Mouse (Mus musculus) ES-E14 (cell line): ENCODE measurements around the gene Rffl. TPM values are rescaled to one million over a fixed set of nuclear protein-coding genes. Genes with fewer than 3 reads are reported as not detected.

Experiments
- DNase-seq: peaks from one replicate; pipeline ENCODE4 v3.0.0-alpha.2; 2013; ENCODE audit warnings: low read depth, low spot score
- H3K27ac ChIP-seq: 2 replicates; pipeline ENCODE4 v1.5.1; 2012; ENCODE audit warnings: low read depth, mild to moderate bottlenecking, low read length, moderate library complexity, mixed read lengths; ENCODE audit not compliant: poor library complexity, insufficient read depth, severe bottlenecking
- H3K36me3 ChIP-seq: 2 replicates; pipeline ENCODE4 v1.6.1; 2012; ENCODE audit warnings: mild to moderate bottlenecking, low read length, moderate library complexity, mixed read lengths; ENCODE audit not compliant: control insufficient read depth, poor library complexity, insufficient read depth, severe bottlenecking
- H3K4me1 ChIP-seq, 2 experiments: fragments of 150-350 bp in 1 of 2; sonication (generic) in 1 of 2; 2 replicates each; pipeline ENCODE4 v1.6.1; 2012; ENCODE audit warnings: low read length in 2 of 2, mild to moderate bottlenecking in 1 of 2, mixed read lengths in 1 of 2; ENCODE audit not compliant: control insufficient read depth in 2 of 2, insufficient read depth in 2 of 2, poor library complexity in 1 of 2
- H3K4me3 ChIP-seq, 2 experiments: fragments of 150-350 bp in 1 of 2; sonication (generic) in 1 of 2; 2 replicates each; pipeline ENCODE4 v1.5.1; 2012; ENCODE audit warnings: low read length in 2 of 2, low read depth in 1 of 2, mild to moderate bottlenecking in 1 of 2, mixed read lengths in 1 of 2; ENCODE audit not compliant: insufficient read depth in 1 of 2, poor library complexity in 1 of 2, severe bottlenecking in 1 of 2
- H3K9ac ChIP-seq: 2 replicates; pipeline ENCODE4 v1.6.1; 2012; ENCODE audit warnings: low read depth, mild to moderate bottlenecking, low read length, mixed read lengths; ENCODE audit not compliant: poor library complexity, insufficient read depth, severe bottlenecking
- H3K9me3 ChIP-seq: fragments of 150-350 bp; sonication (generic); 2 replicates; pipeline ENCODE4 v1.6.1; 2012; ENCODE audit warnings: low read depth, mild to moderate bottlenecking, low read length; ENCODE audit not compliant: control insufficient read depth, insufficient read depth
- CHD2 ChIP-seq: IDR thresholded peaks from 2 replicates; pipeline ENCODE4 v1.6.1; 2014; ENCODE audit warnings: mild to moderate bottlenecking, low read depth, low read length, inconsistent platforms
- MAFK ChIP-seq: IDR thresholded peaks from 2 replicates; pipeline ENCODE4 v1.6.1; 2014; ENCODE audit warnings: mild to moderate bottlenecking, low read depth, low read length, inconsistent platforms; ENCODE audit not compliant: insufficient read depth
- in situ Hi-C, 2 experiments: fragments of 600-800 bp; cut with MboI; formaldehyde crosslinking; loops; one replicate each; pipeline ENCODE4 v1.15.1; 2025; ENCODE audit warnings: low sequenced_read_pairs in 2 of 2, inconsistent platforms in 1 of 2; ENCODE audit not compliant: unreplicated experiment in 2 of 2
- total RNA-seq: library from RNA; depleted of rRNA; stranded (reverse); fragments of 300-350 nt; gene quantifications from 2 replicates; pipeline ENCODE4 v1.2.3, GENCODE M21; 2012; rRNA removed

Rffl gene
- total RNA-seq, 1 experiment: 6.5 TPM

- TF ChIP-seq CHD2 (no peak), MAFK (peak; percentile 88)
- Histone ChIP-seq H3K4me1 (peaks cover 6 to 10% of the 10 kb centered on the region in 2 experiments; a peak in 2 of 4 replicates), H3K27ac (no peak overlapping the region), H3K9me3 (no peaks in the 10 kb centered on the region), H3K4me3 (no peak overlapping the region), H3K9ac (no peak overlapping the region), H3K36me3 (no peaks in the 10 kb centered on the region)
- in situ Hi-C loops: no loop called here
- no peak for DNase-seq
These were observed 115.1 kb downstream of the Rffl start for GRCm38 (mm10) chr11:82755919-82756318.

Other genes starting within 250 kb of the Rffl start
- 0.63 and 0.98 TPM in 2 replicates for gene Cct6b, start 106.9 kb downstream of the Rffl start, total RNA-seq
- 24.6 and 34.8 TPM in 2 replicates for gene Zfp830, start 106.9 kb downstream of the Rffl start, total RNA-seq
- gene Lig3, start 90.1 kb downstream of the Rffl start, total RNA-seq: 66.5 and 79.1 TPM in 2 replicates
- gene Rad51d, start 19.4 kb upstream of the Rffl start, total RNA-seq: 8.2 and 9.1 TPM in 2 replicates
- 0.16 TPM in 1 of 2 replicates, not detected in the other for gene Fndc8, start 20.9 kb upstream of the Rffl start, total RNA-seq
- 61.5 and 97.9 TPM in 2 replicates for gene Nle1, start 37.2 kb upstream of the Rffl start, total RNA-seq
- gene Unc45b, start 39.3 kb upstream of the Rffl start, total RNA-seq: 2.3 and 3.6 TPM in 2 replicates
- 9.4 and 12.1 TPM in 2 replicates for gene Slfn5, start 80.1 kb upstream of the Rffl start, total RNA-seq
- 10.9 and 12.3 TPM in 2 replicates for gene Slfn9, start 120.6 kb upstream of the Rffl start, total RNA-seq
- 2.3 and 2.4 TPM in 2 replicates for gene Slfn8, start 149.6 kb upstream of the Rffl start, total RNA-seq
- 0.26 and 2.0 TPM in 2 replicates for gene Slfn2, start 193.9 kb upstream of the Rffl start, total RNA-seq
- gene Slfn1, start 245.6 kb upstream of the Rffl start, total RNA-seq: not detected in 2 replicates